Comparison of ENCODE assay signal across 8 mouse cellular contexts in the genomic region with DNA sequence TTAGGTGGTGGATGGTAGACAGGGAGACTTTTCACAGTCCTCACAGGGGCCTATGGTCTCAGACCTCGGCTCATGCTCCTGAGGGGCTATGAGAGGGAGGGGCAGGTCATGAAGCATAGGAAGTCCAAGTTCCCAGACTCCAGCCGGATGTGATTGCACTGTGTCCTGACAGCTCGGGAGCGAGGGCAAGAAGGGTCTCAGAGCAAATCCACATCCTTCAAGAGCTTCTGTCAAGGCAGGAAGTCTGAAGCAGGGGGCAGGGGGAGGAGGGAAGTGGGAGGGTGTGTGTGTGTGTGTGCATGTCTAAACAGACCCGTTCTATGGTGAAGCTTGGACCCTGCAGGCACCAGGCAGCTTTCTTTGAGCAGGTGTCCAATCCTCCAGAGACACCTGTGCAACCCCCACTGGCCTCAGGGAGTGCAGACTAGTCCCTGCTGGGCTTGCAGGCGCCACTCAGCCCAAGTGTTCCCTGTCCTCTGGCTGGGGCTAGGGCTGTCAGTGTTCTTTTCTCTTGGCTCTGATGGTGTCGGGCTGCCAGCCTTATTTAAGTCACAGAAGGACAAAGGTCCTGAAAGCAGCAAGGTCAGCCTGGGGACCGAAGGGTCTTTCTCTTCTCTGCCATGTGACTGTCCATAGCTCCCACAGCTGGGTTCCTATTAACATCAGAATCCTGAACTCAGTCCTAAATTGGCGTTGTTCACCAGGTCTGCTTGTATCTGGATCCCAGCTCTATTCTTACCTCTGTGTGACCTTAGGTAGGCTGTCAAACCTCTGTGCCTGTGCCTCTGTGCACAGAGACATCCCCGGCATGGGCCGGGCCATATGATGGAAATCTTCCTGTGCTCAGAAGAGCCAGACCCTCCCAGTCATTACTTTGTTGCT. TPM values are rescaled to one million over a fixed set of nuclear protein-coding genes. Genes with fewer than 3 reads are reported as not detected.
A peak's percentile ranks its signal among the peaks of the same experiment; 100 is the strongest.
DNase-seq lines count a peak whose midpoint lies in the region; ATAC-seq and TF ChIP-seq lines count a peak whose summit lies in the region.

No protein-coding gene starts in this region.

- H3K36me3 ChIP-seq in heart, embryonic 11.5 days (ENCODE audit: control insufficient read depth, insufficient read depth, low read length): peaks cover 28% of the 10 kb centered on the region
- H3K36me3 ChIP-seq in kidney, adult 2 months (ENCODE audit: control insufficient read depth, insufficient read depth, low read length): no peaks in the 10 kb centered on the region
- peaks cover 51% of the 10 kb centered on the region for H3K36me3 ChIP-seq in lung, embryonic 15.5 days
- H3K36me3 ChIP-seq in forebrain, embryonic 16.5 days (ENCODE audit: control insufficient read depth, insufficient read depth): peaks cover 43% of the 10 kb centered on the region

- no peak for TF ChIP-seq POLR2A in kidney, adult 2 months (IDR thresholded peaks at IDR 0.05; ENCODE audit: low read depth, low read length)

- H3K27ac ChIP-seq in heart, embryonic 11.5 days (ENCODE audit: low read depth, low read length): peak overlapping the region; percentile 92
- H3K27ac ChIP-seq in kidney, adult 2 months (ENCODE audit: insufficient read depth, low read depth, low read length): peak overlapping the region; percentile 84
- H3K27ac ChIP-seq in lung, embryonic 15.5 days: peak overlapping the region; percentile 88
- H3K27ac ChIP-seq in forebrain, embryonic 16.5 days (ENCODE audit: low read length): no peak overlapping the region

- H3K27me3 ChIP-seq in heart, embryonic 11.5 days (ENCODE audit: control insufficient read depth, insufficient read depth, low read length): no peaks in the 10 kb centered on the region
- H3K27me3 ChIP-seq in kidney, adult 2 months (replicated peaks; ENCODE audit: control insufficient read depth, insufficient read depth, low read length): no peaks in the 10 kb centered on the region
- H3K27me3 ChIP-seq in lung, embryonic 15.5 days: no peaks in the 10 kb centered on the region
- no peaks in the 10 kb centered on the region for H3K27me3 ChIP-seq in forebrain, embryonic 16.5 days (replicated peaks; ENCODE audit: control insufficient read depth, insufficient read depth, low read length)

- no peak for DNase-seq in heart, postnatal 10 days
- DNase-seq in R1 (ENCODE audit: low read depth, low spot score): peak; percentile 55
- peak; percentile 73 for DNase-seq in kidney, adult 2 months
- DNase-seq in embryo, embryonic 11 days: no peak

- ATAC-seq in heart, embryonic 11.5 days (replicated peaks; ENCODE audit: insufficient number of reproducible peaks, low FRiP score, low TSS enrichment): no peak
- peak; percentile 37 for ATAC-seq in lung, embryonic 15.5 days (ENCODE audit: borderline replicate concordance, extremely low read depth, low FRiP score, low TSS enrichment)
- no peak for ATAC-seq in forebrain, embryonic 16.5 days
- ATAC-seq in activated CD4-positive, CD25-positive, alpha-beta regulatory T cell, adult 4 months: no peak

- H3K4me1 ChIP-seq in heart, embryonic 11.5 days (ENCODE audit: control insufficient read depth, insufficient read depth, low read length): peaks cover 26% of the 10 kb centered on the region
- H3K4me1 ChIP-seq in kidney, adult 2 months (ENCODE audit: control insufficient read depth, insufficient read depth, low read length): no peaks in the 10 kb centered on the region; the same call in none of the 2 replicates
- H3K4me1 ChIP-seq in lung, embryonic 15.5 days: peaks cover 34% of the 10 kb centered on the region
- H3K4me1 ChIP-seq in forebrain, embryonic 16.5 days (replicated peaks; ENCODE audit: control insufficient read depth, insufficient read depth, low read length): peaks cover 5% of the 10 kb centered on the region

- no peak overlapping the region for H3K4me3 ChIP-seq in heart, embryonic 11.5 days (ENCODE audit: low read depth, low read length)
- H3K4me3 ChIP-seq in kidney, adult 2 months (ENCODE audit: insufficient read depth, low read depth, low read length): no peak overlapping the region
- H3K4me3 ChIP-seq in lung, embryonic 15.5 days: no peak overlapping the region
- H3K4me3 ChIP-seq in forebrain, embryonic 16.5 days (replicated peaks; ENCODE audit: low read length): no peak overlapping the region

- no peak for TF ChIP-seq CTCF in kidney, adult 2 months (conservative IDR thresholded peaks at IDR 0.05; ENCODE audit: insufficient read depth, insufficient read length, low read depth, low read length)

- intact Hi-C loops in heart, postnatal 10 days (cut with DNase I): no loop called here

- H3K9me3 ChIP-seq in heart, embryonic 11.5 days (replicated peaks; ENCODE audit: control insufficient read depth, low read length): no peaks in the 10 kb centered on the region
- no peaks in the 10 kb centered on the region for H3K9me3 ChIP-seq in lung, embryonic 15.5 days
- no peaks in the 10 kb centered on the region for H3K9me3 ChIP-seq in forebrain, embryonic 16.5 days (ENCODE audit: control insufficient read depth, low read length)

- peak overlapping the region; percentile 52 for H3K9ac ChIP-seq in heart, embryonic 11.5 days (ENCODE audit: low read depth, low read length)
- H3K9ac ChIP-seq in lung, embryonic 15.5 days: no peak overlapping the region
- H3K9ac ChIP-seq in forebrain, embryonic 16.5 days (replicated peaks; ENCODE audit: low read depth, low read length): no peak overlapping the region

- no peak overlapping the region for H3K4me2 ChIP-seq in heart, embryonic 11.5 days
- peak overlapping the region; percentile 12; the same call in 1 of the 2 replicates for H3K4me2 ChIP-seq in lung, embryonic 15.5 days
- no peak overlapping the region for H3K4me2 ChIP-seq in forebrain, embryonic 16.5 days (ENCODE audit: low read length)

- 54% methylated on average over 11 of the region's 11 CpGs for WGBS in heart, embryonic 11.5 days (ENCODE audit: insufficient replicate concordance)
- WGBS in kidney, adult 2 months: 56% methylated on average over 11 of the region's 11 CpGs
- WGBS in lung, embryonic 15.5 days: 44% methylated on average over 11 of the region's 11 CpGs
- WGBS in forebrain, embryonic 16.5 days: 81% methylated on average over 11 of the region's 11 CpGs

RNA-seq across cellular contexts. Expression of a gene that starts 9.1 kb away (rescaled TPM):
- 26.3 and 28.0 TPM in 2 replicates for polyA plus RNA-seq in heart, embryonic 11.5 days (2014; fragmentation: Nextera tagmentation; extraction: Ambion mirVana)
- total RNA-seq in heart, postnatal 10 days (2021): 10 to 100 TPM; 14.8 to 16.3 TPM
- 26.9 and 28.8 TPM in 2 replicates for polyA plus RNA-seq in kidney, adult 2 months (2012; rRNA removed)
- polyA plus RNA-seq in lung, embryonic 15.5 days (2015; fragmentation: Nextera tagmentation; extraction: Ambion mirVana): 25.5 and 27.3 TPM in 2 replicates
- 30.4 and 32.5 TPM in 2 replicates for polyA plus RNA-seq in forebrain, embryonic 16.5 days (2015; fragmentation: Nextera tagmentation; extraction: Ambion mirVana)
- polyA plus RNA-seq in activated CD4-positive, CD25-positive, alpha-beta regulatory T cell, adult 4 months (2017; shearing (Covaris generic)): 1 to 10 TPM; 6.5 to 7.4 TPM

RNA-seq across cellular contexts. Expression of a gene that starts 17.9 kb away (rescaled TPM):
- polyA plus RNA-seq in heart, embryonic 11.5 days (2014; fragmentation: Nextera tagmentation; extraction: Ambion mirVana): 0.38 and 0.59 TPM in 2 replicates
- 1 to 10 TPM; 1.2 to 1.3 TPM for total RNA-seq in heart, postnatal 10 days (2021)
- 2.1 and 2.5 TPM in 2 replicates for polyA plus RNA-seq in kidney, adult 2 months (2012; rRNA removed)
- 1.7 and 3.0 TPM in 2 replicates for polyA plus RNA-seq in lung, embryonic 15.5 days (2015; fragmentation: Nextera tagmentation; extraction: Ambion mirVana)
- polyA plus RNA-seq in forebrain, embryonic 16.5 days (2015; fragmentation: Nextera tagmentation; extraction: Ambion mirVana): 2.2 and 2.3 TPM in 2 replicates
- 1 to 10 TPM; 1.5 to 2.3 TPM for polyA plus RNA-seq in activated CD4-positive, CD25-positive, alpha-beta regulatory T cell, adult 4 months (2017; shearing (Covaris generic))

RNA-seq across cellular contexts. Expression of a gene that starts 27.5 kb away (rescaled TPM):
- polyA plus RNA-seq in heart, embryonic 11.5 days (2014; fragmentation: Nextera tagmentation; extraction: Ambion mirVana): 21.4 and 30.2 TPM in 2 replicates
- total RNA-seq in heart, postnatal 10 days (2021): 100 to 1,000 TPM; 168 to 234 TPM
- 9.3 and 13.1 TPM in 2 replicates for polyA plus RNA-seq in kidney, adult 2 months (2012; rRNA removed)
- 54.6 and 55.3 TPM in 2 replicates for polyA plus RNA-seq in lung, embryonic 15.5 days (2015; fragmentation: Nextera tagmentation; extraction: Ambion mirVana)
- 136 and 160 TPM in 2 replicates for polyA plus RNA-seq in forebrain, embryonic 16.5 days (2015; fragmentation: Nextera tagmentation; extraction: Ambion mirVana)
- polyA plus RNA-seq in activated CD4-positive, CD25-positive, alpha-beta regulatory T cell, adult 4 months (2017; shearing (Covaris generic)): 1 to 10 TPM; 1.8 to 2.7 TPM

RNA-seq across cellular contexts. Expression of a gene that starts 37.6 kb away (rescaled TPM):
- polyA plus RNA-seq in heart, embryonic 11.5 days (2014; fragmentation: Nextera tagmentation; extraction: Ambion mirVana): 16.8 and 18.2 TPM in 2 replicates
- 10 to 100 TPM; 13.0 to 15.5 TPM for total RNA-seq in heart, postnatal 10 days (2021)
- 21.9 and 25.2 TPM in 2 replicates for polyA plus RNA-seq in kidney, adult 2 months (2012; rRNA removed)
- 23.1 and 30.0 TPM in 2 replicates for polyA plus RNA-seq in lung, embryonic 15.5 days (2015; fragmentation: Nextera tagmentation; extraction: Ambion mirVana)
- polyA plus RNA-seq in forebrain, embryonic 16.5 days (2015; fragmentation: Nextera tagmentation; extraction: Ambion mirVana): 32.1 and 42.6 TPM in 2 replicates
- polyA plus RNA-seq in activated CD4-positive, CD25-positive, alpha-beta regulatory T cell, adult 4 months (2017; shearing (Covaris generic)): 10 to 100 TPM; 20.1 to 24.4 TPM

RNA-seq across cellular contexts. Expression of a gene that starts 46.3 kb away (rescaled TPM):
- polyA plus RNA-seq in heart, embryonic 11.5 days (2014; fragmentation: Nextera tagmentation; extraction: Ambion mirVana): 87.4 and 89.1 TPM in 2 replicates
- 10 to 100 TPM; 58.5 to 58.8 TPM for total RNA-seq in heart, postnatal 10 days (2021)
- polyA plus RNA-seq in kidney, adult 2 months (2012; rRNA removed): 102 and 110 TPM in 2 replicates
- polyA plus RNA-seq in lung, embryonic 15.5 days (2015; fragmentation: Nextera tagmentation; extraction: Ambion mirVana): 107 and 117 TPM in 2 replicates
- 194 and 208 TPM in 2 replicates for polyA plus RNA-seq in forebrain, embryonic 16.5 days (2015; fragmentation: Nextera tagmentation; extraction: Ambion mirVana)
- 10 to 100 TPM; 44.8 to 54.9 TPM for polyA plus RNA-seq in activated CD4-positive, CD25-positive, alpha-beta regulatory T cell, adult 4 months (2017; shearing (Covaris generic))

Comparison
In these comparisons a context has a peak if more than half of its experiments do, and no peak if none do; other contexts are left out.
1. DNase-seq: peak in R1 (single experiment) and kidney, adult 2 months (single experiment); none in heart, postnatal 10 days (0 of 2) and embryo, embryonic 11 days (single experiment).